Mouse (Mus musculus) T-helper 1 cell (primary cell): Measurements from ENCODE around the gene Slc26a8.
"Not testable (repeated sequence)": the region's sequence is repeated elsewhere in the genome, so short reads cannot be mapped to it uniquely, and the experiment has no call there.

Experiments used
- in situ Hi-C: fragments of 300-600 bp; cut with MboI, MseI; formaldehyde crosslinking; loops from one replicate; pipeline ENCODE4 v1.15.1; 2025; ENCODE audit warnings: high pct_unique_total_duplicates

Gene Slc26a8

DNA sequence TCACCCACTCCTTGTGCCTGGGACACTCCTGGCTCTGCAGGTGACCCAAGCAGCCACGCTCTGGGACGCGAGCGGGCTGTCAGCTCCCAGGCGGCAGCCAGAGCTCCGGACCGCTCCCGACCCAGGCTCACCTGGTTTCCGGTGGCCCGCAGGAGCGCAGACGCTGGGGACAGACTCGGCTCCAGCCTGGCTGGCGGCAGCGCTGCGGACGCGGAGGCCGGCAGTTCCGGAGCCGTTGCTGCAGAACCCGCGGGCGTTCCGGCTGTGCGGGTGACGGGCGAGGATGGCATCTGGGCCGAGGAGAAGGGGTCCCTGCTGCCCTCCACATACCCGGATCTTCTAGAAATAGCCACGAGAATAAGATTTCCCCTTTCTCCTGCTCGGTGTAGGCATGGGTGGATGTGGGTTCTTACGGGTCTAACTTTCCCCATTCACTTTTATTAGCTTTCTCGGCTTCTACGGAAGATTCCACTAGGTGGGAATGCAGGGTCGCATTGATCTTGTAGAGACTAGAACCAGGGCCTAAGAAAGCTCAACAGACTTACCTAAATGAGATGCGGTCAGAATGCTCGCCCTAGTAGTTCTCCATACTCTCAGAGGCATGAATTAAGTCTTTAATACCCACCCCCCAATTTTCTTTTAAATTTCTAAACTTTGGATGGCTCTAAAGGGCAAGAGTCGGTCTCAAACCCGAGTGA lies at the start of gene Slc26a8:
Slc26a8 (minus strand) TSS at position 648 of the 698 bp plus-strand sequence.
- in situ Hi-C loops: loop anchor here (10.0 kb wide), 1 partner anchor 1485 kb away; no protein-coding TSS in a partner anchor

GRCm38 (mm10) chr17:28739244-28739643 lies 49.2 kb upstream of the Slc26a8 start:
- in situ Hi-C loops: loop anchor here (5.0 kb wide), 1 partner anchor 72 kb away; no protein-coding TSS in a partner anchor

DNA sequence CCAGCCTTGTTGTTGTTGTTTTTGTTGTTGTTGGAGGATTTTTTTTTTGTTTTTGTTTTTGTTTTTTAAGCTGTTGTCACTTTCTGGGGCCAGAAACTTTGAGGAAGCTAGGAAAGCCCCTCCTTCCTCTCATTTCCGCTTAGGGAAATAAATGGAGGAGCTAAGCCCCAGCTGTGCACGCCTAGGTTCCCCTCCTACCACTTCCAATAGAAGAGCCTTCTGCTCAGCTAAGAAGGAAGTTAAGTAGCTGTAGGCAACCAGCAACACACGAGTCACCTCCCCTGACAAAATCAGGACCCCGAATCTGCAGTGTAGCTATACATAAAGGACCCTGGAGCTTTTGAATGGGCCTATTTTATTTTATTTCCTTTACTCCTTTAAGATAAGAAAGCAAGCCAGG lies 47.9 kb upstream of the Slc26a8 start:
- in situ Hi-C loops: loop anchor here (5.0 kb wide), 1 partner anchor 71 kb away; no protein-coding TSS in a partner anchor

DNA sequence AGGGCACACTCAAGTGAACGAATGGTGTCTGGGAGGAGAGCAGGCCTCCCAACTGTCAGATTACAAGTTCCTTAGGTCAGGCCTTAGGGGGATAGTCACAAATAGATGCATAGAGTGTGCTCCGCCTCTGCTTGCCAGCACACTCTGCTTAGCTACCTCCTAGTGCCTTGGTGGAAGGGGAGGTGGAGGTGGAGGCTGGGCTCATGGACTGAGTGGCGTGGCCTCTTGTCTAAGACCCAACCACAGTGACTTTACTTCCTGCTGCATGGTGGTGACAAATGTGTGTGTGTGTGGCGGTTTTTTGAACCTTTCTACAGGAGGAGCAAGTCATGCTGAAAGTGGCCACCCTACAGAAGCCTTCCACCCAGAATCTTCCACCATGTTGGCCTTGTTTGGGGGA lies 46.5 kb upstream of the Slc26a8 start:
- in situ Hi-C loops: loop anchor here (5.0 kb wide), 1 partner anchor 69 kb away; no protein-coding TSS in a partner anchor

- in situ Hi-C loops: loop anchor here (5.0 kb wide), 1 partner anchor 68 kb away; no protein-coding TSS in a partner anchor
Observed at GRCm38 (mm10) chr17:28735317-28736105, 45.5 kb upstream of the Slc26a8 start.

- in situ Hi-C loops: not testable (repeated sequence)
Observed at GRCm38 (mm10) chr17:28727511-28727910, 37.5 kb upstream of the Slc26a8 start.

GRCm38 (mm10) chr17:28725783-28726182 lies 35.8 kb upstream of the Slc26a8 start, which contains the start of gene AC170998.1:
Gene AC170998.1 (plus strand): TSS chr17:28726083.
- in situ Hi-C loops: no loop called here

DNA sequence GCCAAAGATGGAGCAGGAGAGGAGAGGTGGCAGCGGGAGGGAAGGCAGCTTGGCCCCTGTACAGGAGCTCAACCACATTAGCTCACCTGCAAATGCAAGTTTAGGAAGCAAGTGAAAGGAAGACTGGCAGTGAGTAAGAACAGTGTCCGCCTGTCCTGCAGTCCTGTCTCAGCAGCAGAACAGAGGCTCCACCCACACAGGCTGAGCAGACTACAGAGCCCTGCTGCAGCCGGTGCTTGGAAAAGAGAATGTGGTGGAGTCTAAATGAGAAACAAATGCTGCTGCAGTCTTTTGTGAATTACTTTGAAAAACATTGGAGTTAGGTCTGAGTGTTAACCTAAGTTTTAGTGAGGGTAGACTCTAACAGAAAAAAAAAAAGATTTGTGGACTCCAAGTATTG lies 27.5 kb upstream of the Slc26a8 start:
- in situ Hi-C loops: no loop called here

GRCm38 (mm10) chr17:28715832-28716548 lies 26.0 kb upstream of the Slc26a8 start:
- in situ Hi-C loops: no loop called here

DNA sequence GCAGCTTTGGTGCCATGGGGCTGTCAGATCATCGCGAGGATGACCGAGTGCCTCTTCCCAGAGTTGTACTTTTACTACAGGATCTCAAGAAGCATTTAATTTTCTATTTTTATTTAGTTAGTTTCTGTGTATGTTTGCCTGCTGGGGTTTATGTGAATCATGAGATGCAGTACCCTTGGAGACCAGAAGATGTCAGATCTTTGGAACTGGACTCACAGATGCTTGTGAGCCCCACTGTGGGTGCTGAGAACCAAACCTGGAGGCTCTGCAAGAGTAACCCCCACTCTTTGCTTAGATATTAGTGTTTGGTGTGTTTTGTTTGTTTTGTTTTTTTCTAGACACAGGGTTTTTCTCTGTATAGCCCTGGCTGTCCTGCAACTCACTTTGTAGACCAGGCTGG lies 24.0 kb upstream of the Slc26a8 start:
- in situ Hi-C loops: no loop called here

GRCm38 (mm10) chr17:28712305-28712704 lies 22.3 kb upstream of the Slc26a8 start:
- in situ Hi-C loops: no loop called here

GRCm38 (mm10) chr17:28711237-28711636 lies 21.2 kb upstream of the Slc26a8 start:
- in situ Hi-C loops: no loop called here

DNA sequence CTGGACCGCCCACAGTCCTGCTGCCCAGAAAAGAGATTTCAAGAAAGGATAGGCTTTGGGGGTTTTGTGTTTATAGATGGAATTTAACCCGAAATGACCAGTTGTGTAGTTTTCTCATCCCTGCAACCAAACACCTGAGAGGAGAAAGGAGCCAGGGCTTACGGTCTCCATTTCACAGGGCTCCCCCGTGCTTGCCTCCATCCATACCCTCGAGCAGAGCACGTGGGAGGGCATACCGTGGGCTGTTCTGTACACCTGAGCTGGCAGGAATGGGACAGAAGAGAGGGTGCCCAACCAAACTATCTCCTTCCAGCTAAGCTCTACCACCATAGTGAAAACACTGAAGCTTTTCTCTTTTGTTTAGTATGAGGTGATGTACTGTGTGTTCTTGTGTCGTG lies 20.3 kb upstream of the Slc26a8 start:
- in situ Hi-C loops: no loop called here

DNA sequence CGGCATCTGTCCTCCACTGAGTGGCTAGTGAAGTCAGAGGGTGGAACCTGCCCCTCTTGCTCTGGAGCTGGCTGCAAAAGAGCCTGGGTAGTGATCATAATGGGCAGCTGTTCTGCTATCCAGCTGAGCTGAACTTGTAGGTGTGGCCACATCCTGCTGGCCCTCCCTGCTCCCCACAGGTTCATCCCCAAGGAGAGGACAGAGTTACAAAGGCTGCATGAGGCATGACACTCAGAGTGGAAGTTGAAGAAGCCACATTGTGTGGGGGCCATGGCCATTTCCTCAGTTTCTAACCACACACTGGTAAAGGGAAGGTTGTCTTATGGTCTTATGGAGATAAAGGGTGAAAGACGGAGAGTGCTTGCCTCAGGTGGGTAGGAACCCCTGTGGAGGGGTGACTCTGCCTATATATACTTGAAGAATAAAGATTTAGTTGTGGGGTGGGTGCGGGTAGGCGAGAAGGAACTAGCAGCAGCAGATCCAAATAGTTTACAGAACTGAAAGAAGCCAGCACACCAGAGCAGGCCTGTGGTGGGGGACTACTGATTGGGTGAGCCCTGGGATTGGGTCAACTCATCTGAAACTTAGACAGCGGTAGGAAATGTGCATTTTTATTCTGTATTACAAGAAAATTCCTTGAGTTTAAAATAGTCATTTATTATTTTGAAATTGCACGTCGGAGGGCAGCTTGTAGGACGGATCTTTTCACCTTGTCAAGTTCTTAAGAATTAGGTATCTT lies 19.7 kb upstream of the Slc26a8 start:
- in situ Hi-C loops: no loop called here

DNA sequence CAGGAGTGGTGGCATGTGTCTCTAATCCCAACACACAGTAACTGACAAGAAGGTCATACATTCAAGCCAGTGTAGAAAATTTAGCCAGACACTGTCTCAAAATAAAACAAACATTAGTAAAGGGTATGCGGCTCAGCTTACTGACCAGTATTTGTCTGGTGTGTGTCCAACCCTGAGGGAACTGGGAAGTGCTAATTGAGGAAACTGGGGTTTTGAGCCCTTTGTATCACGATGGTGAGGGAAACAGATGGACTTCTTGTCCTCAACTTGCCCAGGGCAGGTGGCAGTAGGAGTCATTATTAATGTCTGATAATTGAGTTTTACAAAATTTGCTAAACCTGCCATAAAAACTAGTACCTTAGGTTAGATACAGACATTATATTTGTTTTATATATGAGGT lies 19.0 kb upstream of the Slc26a8 start:
- in situ Hi-C loops: no loop called here

DNA sequence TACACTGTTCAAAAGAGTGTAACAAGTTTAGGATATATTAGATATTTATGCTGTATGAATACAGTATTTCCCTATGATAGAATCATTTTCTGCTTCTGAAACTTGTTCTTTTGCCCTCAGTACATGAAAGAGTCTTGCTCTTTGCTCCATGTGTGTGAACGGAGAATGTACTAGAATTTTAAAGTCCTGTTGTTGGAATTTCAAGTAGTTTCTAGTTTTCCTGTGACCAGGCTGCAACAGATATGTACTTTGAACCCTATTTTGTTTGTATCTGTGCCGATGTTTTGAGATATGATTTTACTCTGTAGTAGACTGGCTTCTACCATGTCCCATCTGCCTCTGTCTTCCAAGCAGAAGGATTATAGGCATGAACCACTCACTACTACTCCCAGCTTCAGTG lies 17.8 kb upstream of the Slc26a8 start:
- in situ Hi-C loops: no loop called here

DNA sequence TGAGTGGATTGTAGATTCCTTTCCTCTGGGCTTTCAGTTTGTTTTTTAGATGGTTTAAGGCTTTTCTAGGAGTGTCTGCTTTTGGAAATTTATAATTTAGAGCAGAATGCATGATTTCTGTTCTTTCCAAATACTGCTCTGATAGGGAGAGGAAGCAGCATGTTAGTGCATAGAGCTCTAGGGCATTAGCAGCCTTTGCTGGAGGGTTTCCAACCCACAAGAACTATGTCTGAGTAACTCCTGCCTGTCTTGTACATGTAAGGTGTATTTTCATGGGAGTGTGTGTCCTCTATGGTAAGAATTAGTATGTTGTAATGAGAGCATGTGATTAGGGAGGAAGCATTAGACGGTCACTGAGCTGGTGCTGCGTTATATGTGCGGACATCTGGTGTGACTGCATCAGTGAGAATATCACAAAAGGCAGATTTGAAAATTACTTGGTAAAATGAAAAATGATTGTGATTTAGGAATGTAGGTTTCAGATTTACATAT lies 17.1 kb upstream of the Slc26a8 start:
- in situ Hi-C loops: no loop called here

GRCm38 (mm10) chr17:28706697-28707096 lies 16.7 kb upstream of the Slc26a8 start:
- in situ Hi-C loops: no loop called here

- in situ Hi-C loops: no loop called here
Observed at GRCm38 (mm10) chr17:28702646-28703045, 12.6 kb upstream of the Slc26a8 start.

- in situ Hi-C loops: no loop called here
Observed at GRCm38 (mm10) chr17:28701737-28702136, 11.7 kb upstream of the Slc26a8 start.

DNA sequence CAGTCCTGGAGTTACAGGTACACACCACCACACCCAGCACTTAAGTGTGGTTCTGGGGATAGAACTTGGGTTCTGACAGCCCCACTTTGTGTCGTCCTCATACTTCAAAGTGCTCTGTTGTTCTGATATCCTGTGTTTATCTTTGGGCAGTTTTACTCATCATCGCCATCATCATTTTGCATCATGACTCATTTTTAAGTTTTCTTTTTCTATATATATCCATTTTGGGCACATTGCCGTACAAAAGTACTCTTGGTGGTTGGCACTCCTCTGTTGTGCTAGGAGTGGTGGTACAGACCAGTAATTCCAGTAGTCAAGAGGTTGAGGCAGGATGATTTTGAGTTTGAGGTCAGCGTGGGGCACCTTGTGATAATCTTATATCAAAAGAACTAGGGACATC lies 11.1 kb upstream of the Slc26a8 start:
- in situ Hi-C loops: no loop called here
